Mouse (Mus musculus): Measurements from ENCODE around the gene Fbxl17. TPM values are rescaled to one million over a fixed set of nuclear protein-coding genes. Genes with fewer than 3 reads are reported as not detected.

Gene Fbxl17
- total RNA-seq, 2 experiments from 2014 or later, result 72.5 to 75.7 TPM

DNA sequence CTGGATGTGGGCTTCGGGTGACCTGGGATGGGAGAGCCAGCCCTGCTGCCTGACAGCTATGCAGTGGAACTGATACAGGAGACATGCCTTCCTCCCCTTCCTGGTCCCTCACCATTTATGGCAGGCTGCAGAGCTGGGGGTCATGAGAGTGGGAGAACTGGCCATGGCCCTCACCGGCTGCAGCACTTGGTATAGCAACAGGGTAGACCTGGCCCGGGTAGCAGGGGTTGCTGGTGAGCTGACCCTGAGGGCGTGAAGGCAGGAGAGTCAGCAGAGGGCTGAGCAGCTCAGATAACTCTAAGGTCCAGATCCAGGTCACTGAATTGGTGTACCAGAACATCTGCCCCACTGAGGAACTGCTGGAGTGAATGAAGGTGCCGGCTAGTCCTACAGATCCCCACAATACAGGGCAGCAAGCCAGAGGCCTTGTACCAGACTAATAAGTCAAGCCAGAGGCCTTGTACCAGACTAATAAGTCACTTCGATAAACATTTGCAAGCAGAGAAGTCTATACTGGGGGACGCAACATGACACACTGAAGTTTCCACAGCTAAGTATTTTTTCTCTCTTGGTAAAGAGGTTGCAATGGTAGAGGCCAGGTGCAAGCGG lies 296.1 kb downstream of the Fbxl17 start:
- intact Hi-C loops (cut with DNase I), result no loop called here
- DNase-seq (ENCODE audit: extremely low spot score in 1 of 2, low spot score in 2 of 2), result no peak

GRCm38 (mm10) chr17:63198703-63199102 lies 301.1 kb downstream of the Fbxl17 start:
- DNase-seq (ENCODE audit: extremely low spot score in 1 of 2, low spot score in 2 of 2), result no peak
- intact Hi-C loops (cut with DNase I), result no loop called here

DNA sequence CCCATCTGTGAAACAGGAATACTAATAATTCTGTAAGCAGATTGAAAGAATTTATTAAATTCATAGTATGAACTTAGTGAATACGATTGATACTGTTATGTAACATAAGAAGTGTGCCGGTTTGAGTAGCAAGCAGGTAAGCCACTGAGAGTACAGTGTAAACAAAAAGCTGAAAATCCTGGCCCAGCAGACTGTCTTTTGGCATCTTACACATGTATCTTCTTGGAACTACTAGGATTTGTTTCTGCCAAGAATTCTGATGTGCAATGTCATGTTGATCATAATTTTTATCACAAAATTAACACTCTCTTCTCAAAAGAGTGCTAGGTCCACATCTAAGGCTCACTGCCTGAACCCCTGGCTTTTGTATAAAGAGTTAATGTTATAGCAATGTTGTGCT lies 304.3 kb downstream of the Fbxl17 start:
- no peak for DNase-seq (ENCODE audit: extremely low spot score in 1 of 2, low spot score in 2 of 2)
- intact Hi-C loops (cut with DNase I), result no loop called here

GRCm38 (mm10) chr17:63193196-63193595 lies 306.6 kb downstream of the Fbxl17 start:
- intact Hi-C loops (cut with DNase I), result no loop called here
- no peak for DNase-seq (ENCODE audit: extremely low spot score in 1 of 2, low spot score in 2 of 2)

GRCm38 (mm10) chr17:63191345-63191744 lies 308.5 kb downstream of the Fbxl17 start:
- no peak for DNase-seq (ENCODE audit: extremely low spot score in 1 of 2, low spot score in 2 of 2)
- intact Hi-C loops (cut with DNase I), result no loop called here

DNA sequence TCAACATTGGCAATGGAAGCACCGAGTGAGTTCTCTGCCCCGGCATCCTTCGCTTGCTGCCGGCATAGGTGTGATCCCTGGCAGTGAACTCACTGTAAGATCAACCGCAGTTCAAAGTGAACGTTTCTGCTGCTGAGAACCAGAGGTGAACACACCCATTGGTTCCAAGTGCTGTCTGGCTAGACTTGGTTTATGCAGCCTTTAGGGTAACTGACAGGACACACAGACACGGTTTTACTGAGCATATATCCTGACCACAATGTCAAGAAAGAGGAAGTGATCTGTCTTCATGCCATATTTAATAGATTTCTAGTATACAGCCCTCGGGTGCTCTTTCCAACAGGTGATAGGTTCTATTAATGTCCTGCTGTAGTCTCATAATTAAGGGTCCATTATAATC lies 310.5 kb downstream of the Fbxl17 start:
- DNase-seq (ENCODE audit: extremely low spot score in 1 of 2, low spot score in 2 of 2), result no peak
- intact Hi-C loops (cut with DNase I), result no loop called here

DNA sequence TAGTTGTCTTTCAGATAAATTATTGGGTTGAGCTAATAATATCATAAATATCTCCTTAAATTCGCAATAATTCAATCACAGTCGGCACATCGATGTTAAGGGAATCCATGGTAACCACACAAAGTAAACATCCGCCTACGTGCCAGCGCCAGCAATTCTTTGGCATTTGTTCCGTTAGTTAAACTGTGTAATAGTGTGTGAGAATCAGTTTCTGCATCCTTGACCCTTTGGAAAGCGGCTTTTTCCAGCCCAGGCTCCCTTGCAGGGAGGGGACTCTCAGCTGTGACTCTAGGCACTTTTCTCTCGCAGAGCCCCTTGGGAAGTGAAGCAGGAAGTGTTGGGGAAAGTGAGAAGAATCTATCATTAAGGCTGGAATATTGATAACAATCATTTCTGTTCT lies 314.3 kb downstream of the Fbxl17 start:
- DNase-seq (ENCODE audit: extremely low spot score in 1 of 2, low spot score in 2 of 2), result no peak
- intact Hi-C loops (cut with DNase I), result no loop called here

GRCm38 (mm10) chr17:63184844-63185504 lies 314.8 kb downstream of the Fbxl17 start:
- DNase-seq (ENCODE audit: extremely low spot score in 1 of 2, low spot score in 2 of 2), result no peak
- intact Hi-C loops (cut with DNase I), result no loop called here

DNA sequence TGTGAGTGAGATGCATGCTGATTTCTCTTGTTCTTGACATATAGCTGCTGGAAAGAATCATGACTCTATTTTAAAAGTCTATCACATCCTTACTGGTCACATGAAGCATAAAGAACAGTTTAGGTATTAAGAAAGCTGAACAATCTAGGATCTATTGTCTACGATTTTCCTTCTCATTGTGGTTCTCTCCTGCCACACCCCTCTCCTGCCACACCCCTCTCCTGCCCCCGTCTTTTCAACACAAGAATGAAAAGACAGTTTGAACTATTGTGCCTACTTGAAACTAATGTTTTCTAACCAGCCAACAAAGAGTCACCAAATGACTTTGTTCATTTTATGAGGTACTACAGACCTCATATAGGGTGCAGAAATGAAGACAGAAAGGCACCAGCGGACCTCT lies 316.4 kb downstream of the Fbxl17 start:
- intact Hi-C loops (cut with DNase I), result no loop called here
- no peak for DNase-seq (ENCODE audit: extremely low spot score in 1 of 2, low spot score in 2 of 2)

DNA sequence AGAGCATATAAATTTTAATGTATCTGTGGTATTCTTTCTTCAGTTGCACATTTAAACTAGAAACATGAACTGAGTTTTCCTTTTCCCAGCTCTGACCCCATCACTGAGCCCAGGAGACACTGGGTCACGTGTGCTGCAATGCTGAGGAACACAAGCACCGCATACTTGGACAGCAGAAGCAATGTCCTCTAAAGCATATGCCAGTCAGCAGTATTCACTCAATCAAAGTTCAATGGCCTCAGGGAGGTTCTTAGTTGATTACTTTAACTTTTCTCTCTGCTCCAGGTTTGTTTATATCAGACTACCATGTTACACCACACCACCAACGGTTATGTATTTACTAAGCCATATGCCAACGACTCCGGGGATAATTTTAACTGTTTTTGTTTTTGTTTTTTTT lies 318.2 kb downstream of the Fbxl17 start:
- DNase-seq (ENCODE audit: extremely low spot score in 1 of 2, low spot score in 2 of 2), result no peak
- intact Hi-C loops (cut with DNase I), result no loop called here

DNA sequence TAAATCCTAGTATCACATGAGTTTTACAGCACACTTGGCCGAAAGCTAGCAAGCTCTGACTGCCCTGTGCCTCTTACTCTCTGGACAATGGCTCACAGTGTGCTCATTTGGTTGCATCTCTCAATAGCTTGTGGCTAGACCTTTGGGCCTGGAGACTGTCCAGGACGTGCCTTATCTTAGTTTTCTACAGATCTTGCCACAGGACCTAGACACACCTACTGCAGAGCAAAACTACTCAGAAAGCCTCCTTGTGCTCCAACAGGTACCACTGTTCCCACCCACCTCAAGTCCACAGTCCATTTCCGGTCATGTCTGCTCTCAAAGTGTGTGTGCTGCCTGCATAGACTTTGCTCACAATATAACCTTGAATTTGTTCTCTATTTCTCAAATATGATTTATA lies 319.8 kb downstream of the Fbxl17 start:
- DNase-seq (ENCODE audit: extremely low spot score in 1 of 2, low spot score in 2 of 2), result no peak
- intact Hi-C loops (cut with DNase I), result no loop called here

- no peak for DNase-seq (ENCODE audit: extremely low spot score in 1 of 2, low spot score in 2 of 2)
- intact Hi-C loops (cut with DNase I), result no loop called here
These were observed 321.5 kb downstream of the Fbxl17 start for GRCm38 (mm10) chr17:63178331-63178730.

- intact Hi-C loops (cut with DNase I), result no loop called here
- DNase-seq (ENCODE audit: extremely low spot score in 1 of 2, low spot score in 2 of 2), result no peak
These were observed 323.4 kb downstream of the Fbxl17 start for GRCm38 (mm10) chr17:63176411-63176810.

DNA sequence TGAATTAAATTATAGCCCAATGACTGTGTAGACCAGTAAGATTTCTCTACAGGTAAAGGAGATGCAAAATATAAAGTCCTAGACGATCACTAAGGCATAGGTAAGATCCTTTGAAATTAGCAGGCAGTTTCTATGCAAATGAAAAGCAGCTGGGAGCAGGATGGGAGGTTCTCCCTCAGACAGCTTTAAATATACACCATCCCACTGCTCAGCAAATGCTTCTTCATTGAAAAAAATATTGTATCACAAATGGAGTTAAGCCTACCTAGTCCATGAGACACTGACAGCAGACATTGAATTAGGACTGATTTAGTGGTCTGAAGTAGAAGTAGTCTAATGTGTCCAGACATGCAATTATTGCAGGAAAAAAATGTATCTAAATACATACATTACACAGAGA lies 327.1 kb downstream of the Fbxl17 start:
- DNase-seq (ENCODE audit: extremely low spot score in 1 of 2, low spot score in 2 of 2), result no peak
- intact Hi-C loops (cut with DNase I), result no loop called here

GRCm38 (mm10) chr17:63171890-63172491 lies 327.8 kb downstream of the Fbxl17 start:
- no peak for DNase-seq (ENCODE audit: extremely low spot score in 1 of 2, low spot score in 2 of 2)
- intact Hi-C loops (cut with DNase I), result no loop called here

- intact Hi-C loops (cut with DNase I), result no loop called here
- no peak for DNase-seq (ENCODE audit: extremely low spot score in 1 of 2, low spot score in 2 of 2)
These were observed 328.6 kb downstream of the Fbxl17 start for GRCm38 (mm10) chr17:63171264-63171663.

- no peak for DNase-seq (ENCODE audit: extremely low spot score in 1 of 2, low spot score in 2 of 2)
- intact Hi-C loops (cut with DNase I), result no loop called here
These were observed 331.6 kb downstream of the Fbxl17 start for GRCm38 (mm10) chr17:63168019-63168788.

DNA sequence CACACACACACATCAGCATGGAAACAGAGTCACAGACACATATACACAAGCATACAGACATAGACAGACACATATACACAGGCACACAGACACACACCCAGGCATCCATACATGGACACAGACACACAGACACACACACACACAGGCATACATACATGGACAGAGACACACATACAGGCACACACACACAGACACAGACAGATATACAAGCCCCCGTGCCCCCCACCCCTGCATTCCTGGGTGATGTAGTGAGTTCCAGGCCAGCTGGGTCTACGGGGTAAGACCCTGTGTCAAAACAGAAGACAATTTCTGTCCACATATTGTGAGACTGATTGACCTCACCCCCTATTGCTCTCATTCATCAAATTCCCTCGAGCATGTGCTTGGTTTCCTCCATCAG lies 332.6 kb downstream of the Fbxl17 start:
- intact Hi-C loops (cut with DNase I), result no loop called here

GRCm38 (mm10) chr17:63166692-63167091 lies 333.1 kb downstream of the Fbxl17 start:
- intact Hi-C loops (cut with DNase I), result no loop called here

More for the DNA sequence above, 332.6 kb downstream of the Fbxl17 start:
- no peak for DNase-seq (ENCODE audit: extremely low spot score in 1 of 2, low spot score in 2 of 2)

DNA sequence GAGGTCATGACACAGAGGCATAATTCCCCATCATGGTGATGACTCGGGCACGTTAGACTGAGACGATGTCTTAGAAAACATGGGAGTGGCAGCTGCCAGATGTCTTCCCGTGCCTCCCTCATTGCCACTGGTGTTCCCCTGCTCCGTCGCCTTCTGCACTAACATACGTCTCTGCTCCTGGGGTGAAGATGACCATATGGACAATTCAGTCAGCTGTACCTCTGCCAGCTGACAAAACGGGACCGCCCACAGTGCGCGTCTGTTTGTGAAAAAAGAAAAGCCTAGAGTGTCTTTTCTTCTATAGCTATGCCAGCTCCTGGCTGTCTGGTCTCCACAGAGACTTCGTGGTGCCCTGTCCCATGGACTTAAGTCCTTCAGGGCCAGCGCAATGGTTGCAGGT lies 334.0 kb downstream of the Fbxl17 start:
- no peak for DNase-seq (ENCODE audit: extremely low spot score in 1 of 2, low spot score in 2 of 2)

More at GRCm38 (mm10) chr17:63166692-63167091, 333.1 kb downstream of the Fbxl17 start:
- no peak for DNase-seq (ENCODE audit: extremely low spot score in 1 of 2, low spot score in 2 of 2)

More for the DNA sequence above, 334.0 kb downstream of the Fbxl17 start:
- intact Hi-C loops (cut with DNase I), result no loop called here
